Mouse (Mus musculus): ENCODE data around the gene Nop10.

GRCm38 (mm10) chr2:112270011-112270410 lies 8.3 kb downstream of the Nop10 start:
- TF ChIP-seq POLR2A (IDR thresholded peaks at IDR 0.05; ENCODE audit: borderline replicate concordance, extremely low read depth, insufficient read depth, insufficient read length, poor library complexity, severe bottlenecking) (no peak), CTCF (IDR thresholded peaks at IDR 0.05; ENCODE audit: borderline replicate concordance, extremely low read depth, insufficient read depth, insufficient read length) (no peak)

All from brain, embryonic 14.5 days (tissue).